Mouse (Mus musculus) CH12.LX (cell line): ENCODE measurements around the gene E130309D02Rik. TPM values are rescaled to one million over a fixed set of nuclear protein-coding genes. Genes with fewer than 3 reads are reported as not detected.

ENCODE experiments used
- DNase-seq: peaks from one replicate; pipeline ENCODE4 v3.0.0-alpha.2; 2013; ENCODE audit errors: extremely low read depth
- H3K27ac ChIP-seq: 2 replicates; pipeline ENCODE4 v1.5.1; 2012; ENCODE audit warnings: low read depth, mild to moderate bottlenecking, control low read depth, moderate library complexity; ENCODE audit not compliant: insufficient read depth
- H3K27me3 ChIP-seq: replicated peaks from 2 replicates; pipeline ENCODE3; 2012; ENCODE audit warnings: inconsistent platforms
- H3K36me3 ChIP-seq, 2 experiments: replicated peaks in 1 of 2; 2 replicates each; pipeline versions ENCODE3 to v1.6.1; 2012; ENCODE audit warnings: inconsistent platforms in 1 of 2, low read length in 1 of 2, mild to moderate bottlenecking in 1 of 2, mixed read lengths in 1 of 2, moderate library complexity in 1 of 2; ENCODE audit not compliant: control insufficient read depth in 1 of 2, insufficient read depth in 1 of 2
- H3K4me1 ChIP-seq, 2 experiments: 2 replicates each; pipeline ENCODE4 v1.6.1; 2012; ENCODE audit warnings: inconsistent platforms in 1 of 2, moderate library complexity in 1 of 2; ENCODE audit not compliant: insufficient read depth in 2 of 2, control insufficient read depth in 1 of 2
- H3K4me2 ChIP-seq: 2 replicates; pipeline ENCODE4 v1.6.1; 2012; ENCODE audit warnings: low read depth, mild to moderate bottlenecking, control low read depth; ENCODE audit not compliant: poor library complexity, insufficient read depth, severe bottlenecking
- H3K4me3 ChIP-seq, 3 experiments: fragments of 150-350 bp in 1 of 3; sonication (generic) in 1 of 3; replicated peaks in 1 of 3; 2 replicates each; pipeline versions ENCODE3 to v1.5.1; 2011 to 2012; ENCODE audit warnings: low read depth in 2 of 3, low read length in 2 of 3, mild to moderate bottlenecking in 2 of 3, moderate library complexity in 2 of 3, control low read depth in 1 of 3, improper control_type of control experiment in 1 of 3, inconsistent platforms in 1 of 3, mixed read lengths in 1 of 3; ENCODE audit not compliant: poor library complexity in 1 of 3
- H3K79me2 ChIP-seq: replicated peaks from 2 replicates; pipeline ENCODE4 v1.6.1; 2012; ENCODE audit warnings: mild to moderate bottlenecking, moderate library complexity; ENCODE audit not compliant: control insufficient read depth, poor library complexity, insufficient read depth, severe bottlenecking; ENCODE audit errors: extremely low read depth
- H3K9ac ChIP-seq: 2 replicates; pipeline ENCODE4 v1.6.1; 2012; ENCODE audit warnings: low read depth, mild to moderate bottlenecking, control low read depth, moderate library complexity; ENCODE audit not compliant: insufficient read depth
- H3K9me3 ChIP-seq: replicated peaks from 2 replicates; pipeline ENCODE3; 2012; ENCODE audit warnings: low read length, inconsistent platforms, mixed read lengths
- BHLHE40 ChIP-seq: IDR thresholded peaks from 2 replicates; pipeline ENCODE4 v1.6.1; 2011; ENCODE audit warnings: mild to moderate bottlenecking, low read depth, low read length, improper control_type of control experiment
- CHD1 ChIP-seq: IDR thresholded peaks from 2 replicates; pipeline ENCODE4 v1.6.1; 2012; ENCODE audit warnings: low read depth, low read length, improper control_type of control experiment, inconsistent platforms
- CHD2 ChIP-seq: IDR thresholded peaks from 2 replicates; pipeline ENCODE4 v1.6.1; 2011; ENCODE audit warnings: low read length, improper control_type of control experiment
- CTCF ChIP-seq, 2 experiments: IDR thresholded peaks in 1 of 2; conservative IDR thresholded peaks in 1 of 2; 2 replicates each; pipeline ENCODE4 v1.5.1; 2011 to 2012; ENCODE audit warnings: low read depth in 2 of 2, low read length in 2 of 2, improper control_type of control experiment in 1 of 2, inconsistent platforms in 1 of 2, mild to moderate bottlenecking in 1 of 2, moderate library complexity in 1 of 2
- ELF1 ChIP-seq: IDR thresholded peaks from 2 replicates; pipeline ENCODE4 v1.6.1; 2014; ENCODE audit warnings: low read depth, mild to moderate bottlenecking, inconsistent platforms, low read length, improper control_type of control experiment
- ETS1 ChIP-seq: conservative IDR thresholded peaks from 2 replicates; pipeline ENCODE4 v1.6.1; 2012; ENCODE audit warnings: low read depth, mild to moderate bottlenecking, inconsistent platforms, low read length, improper control_type of control experiment, moderate library complexity
- GABPA ChIP-seq: IDR thresholded peaks from 2 replicates; pipeline ENCODE4 v1.6.1; 2012; ENCODE audit warnings: low read depth, low read length, improper control_type of control experiment, inconsistent platforms; ENCODE audit not compliant: insufficient replicate concordance
- IRF4 ChIP-seq: IDR thresholded peaks from 2 replicates; pipeline ENCODE4 v1.6.1; 2014; ENCODE audit warnings: low read depth, mild to moderate bottlenecking, inconsistent platforms, low read length, improper control_type of control experiment
- JUN ChIP-seq: IDR thresholded peaks from 2 replicates; pipeline ENCODE4 v1.6.1; 2011; ENCODE audit warnings: low read depth, mild to moderate bottlenecking, low read length, improper control_type of control experiment, moderate library complexity; ENCODE audit not compliant: insufficient read depth
- KAT2A ChIP-seq: IDR thresholded peaks from 2 replicates; pipeline ENCODE4 v1.6.1; 2012; ENCODE audit warnings: low read length, improper control_type of control experiment, inconsistent platforms; ENCODE audit not compliant: insufficient replicate concordance
- MAX ChIP-seq: IDR thresholded peaks from 2 replicates; pipeline ENCODE4 v1.6.1; 2011; ENCODE audit warnings: low read length, improper control_type of control experiment
- MAZ ChIP-seq: IDR thresholded peaks from 2 replicates; pipeline ENCODE4 v1.6.1; 2012; ENCODE audit warnings: low read depth, mild to moderate bottlenecking, inconsistent platforms, low read length, improper control_type of control experiment, moderate library complexity
- MXI1 ChIP-seq: IDR thresholded peaks from 2 replicates; pipeline ENCODE4 v1.6.1; 2011; ENCODE audit warnings: mild to moderate bottlenecking, low read depth, low read length, improper control_type of control experiment
- MYC ChIP-seq: IDR thresholded peaks from 2 replicates; pipeline ENCODE4 v1.6.1; 2011; ENCODE audit warnings: low read depth, mild to moderate bottlenecking, improper control_type of control experiment, low read length
- POLR2AphosphoS2 ChIP-seq: IDR thresholded peaks from 2 replicates; pipeline ENCODE4 v1.6.1; 2011; ENCODE audit warnings: low read depth, low read length, improper control_type of control experiment
- RAD21 ChIP-seq: IDR thresholded peaks from 2 replicates; pipeline ENCODE4 v1.6.1; 2011; ENCODE audit warnings: low read depth, mild to moderate bottlenecking, low read length, improper control_type of control experiment, moderate library complexity
- SIN3A ChIP-seq: IDR thresholded peaks from 2 replicates; pipeline ENCODE4 v1.6.1; 2012; ENCODE audit warnings: low read length, improper control_type of control experiment, inconsistent platforms
- TBP ChIP-seq: conservative IDR thresholded peaks from 2 replicates; pipeline ENCODE4 v1.6.1; 2011; ENCODE audit warnings: low read depth, low read length, improper control_type of control experiment
- TCF12 ChIP-seq: IDR thresholded peaks from 2 replicates; pipeline ENCODE4 v1.6.1; 2014; ENCODE audit warnings: low read depth, mild to moderate bottlenecking, inconsistent platforms, low read length, improper control_type of control experiment
- UBTF ChIP-seq: IDR thresholded peaks from 2 replicates; pipeline ENCODE4 v1.6.1; 2012; ENCODE audit warnings: low read depth, mild to moderate bottlenecking, inconsistent platforms, low read length, improper control_type of control experiment, moderate library complexity
- ZC3H11A ChIP-seq: IDR thresholded peaks from 2 replicates; pipeline ENCODE4 v1.6.1; 2012; ENCODE audit warnings: low read depth, mild to moderate bottlenecking, inconsistent platforms, low read length, improper control_type of control experiment
- dilution Hi-C: fragments of 300-500 bp; cut with MboI; formaldehyde crosslinking; loops from 2 replicates; pipeline ENCODE4 v1.14.3; 2020; ENCODE audit warnings: low sequenced_read_pairs; ENCODE audit not compliant: extremely low pct_unique_long_range_greater_than_20kb, extremely low pct_ligation_motif_present
- in situ Hi-C: fragments of 300-500 bp; cut with MboI; formaldehyde crosslinking; loops from 3 replicates; pipeline ENCODE4 v1.14.3; 2019; ENCODE audit warnings: low sequenced_read_pairs, low pct_ligation_motif_present, low pct_unique_long_range_greater_than_20kb, mixed read lengths
- polyA plus RNA-seq: library from polyadenylated mRNA; unstranded; fragments of >175 nt; gene quantifications from 2 replicates; pipeline ENCODE4 v1.2.1, GENCODE M21; 2012; ENCODE audit warnings: low read depth; ENCODE audit not compliant: insufficient read length
- total RNA-seq, 2 experiments: library from RNA; depleted of rRNA; stranded (reverse); fragments of 300-350 nt in 1 of 2; fragments of >200 nt in 1 of 2; gene quantifications; 2 replicates each; pipeline ENCODE4 v1.2.3; 2012 to 2014

Gene E130309D02Rik
- total and polyA plus RNA-seq, 3 experiments = 23.7 to 63.7 (median 32.7) TPM

DNA sequence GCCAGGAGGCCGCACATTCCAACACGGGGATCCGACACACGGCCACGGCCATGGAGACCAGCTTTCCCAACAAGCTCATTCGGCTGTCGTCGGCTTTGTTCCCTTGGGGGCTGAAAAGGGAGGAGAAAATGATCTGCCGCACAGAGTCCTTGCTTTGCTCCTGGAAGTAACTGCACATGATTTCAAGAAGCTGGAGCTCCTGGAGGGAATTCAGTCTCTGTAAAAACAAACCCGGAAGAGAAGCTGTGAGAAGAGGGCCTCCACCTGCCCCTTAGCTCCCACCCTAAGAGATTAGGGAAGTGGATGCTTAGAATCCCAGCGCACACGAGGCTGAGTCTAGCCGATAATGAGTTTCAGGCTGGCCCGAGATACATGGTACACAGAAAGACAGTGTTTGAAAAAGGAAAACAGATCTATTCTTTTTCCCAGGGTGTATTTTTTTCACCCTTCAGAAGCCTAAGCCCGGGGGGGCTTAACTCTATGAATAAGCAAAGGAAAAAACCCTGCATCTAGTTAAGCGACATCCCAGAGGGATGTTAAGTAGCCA is 904 bp downstream of the E130309D02Rik start:
- Histone ChIP-seq H3K4me3 (peak overlapping the region; percentile 77 to 94 (median 89)), H3K36me3 (peaks cover 50 to 77% of the 10 kb centered on the region in 2 experiments), H3K4me1 (peaks cover 5 to 30% of the 10 kb centered on the region in 2 experiments; a peak in 3 of 4 replicates), H3K27ac (peak overlapping the region; percentile 68; the same call in 1 of the 2 replicates), H3K9me3 (no peaks in the 10 kb centered on the region), H3K79me2 (peaks cover 21% of the 10 kb centered on the region), H3K9ac (peak overlapping the region; percentile 84), H3K27me3 (no peaks in the 10 kb centered on the region), H3K4me2 (peak overlapping the region; percentile 94)
- dilution Hi-C loops (no loop called here), in situ Hi-C loops (no loop called here)
- peak; percentile 50 for DNase-seq
- peak; percentile 42; the same call in 1 of the 2 replicates for TF ChIP-seq ELF1
- peak; percentile 72; the same call in 1 of the 2 replicates for TF ChIP-seq SIN3A
- TF ChIP-seq MAX = no peak; the same call in 1 of the 2 replicates
- TF ChIP-seq CHD1 = peak; percentile 21; the same call in 1 of the 2 replicates
- TF ChIP-seq CHD2 = no peak
- TF ChIP-seq TBP = no peak
- TF ChIP-seq KAT2A = no peak
- 0 out of 2 replicates have a peak, but pooled peaks have one; percentile 33 for TF ChIP-seq MYC

DNA sequence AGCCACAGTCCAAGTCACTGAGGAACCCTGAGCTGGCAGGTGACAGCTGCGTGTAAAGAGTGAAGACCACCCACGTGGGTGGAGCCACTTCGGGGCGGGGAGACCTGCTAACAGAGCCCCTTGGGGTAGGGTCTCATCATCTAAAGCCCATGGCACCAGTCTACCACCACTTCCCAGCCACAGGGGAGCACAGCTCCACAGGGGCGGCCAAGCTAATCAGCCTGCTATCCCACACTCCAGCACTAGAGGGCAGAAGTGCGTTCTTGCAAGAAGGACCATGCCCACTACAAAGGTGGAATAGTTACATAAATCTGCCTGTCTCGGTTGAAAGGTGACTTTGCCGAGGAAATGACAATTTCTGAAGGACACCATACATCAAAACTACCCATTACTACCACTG is 3.3 kb downstream of the E130309D02Rik start:
- no peak for TF ChIP-seq UBTF
- peak; percentile 72 to 85 for TF ChIP-seq CTCF (conservative IDR thresholded peaks at IDR 0.05 in 1 of 2, IDR thresholded peaks at IDR 0.05 in 1 of 2; ENCODE audit: low read depth in 2 of 2, low read length in 2 of 2)
- no peak for TF ChIP-seq GABPA
- no peak for TF ChIP-seq CHD2
- no peak for TF ChIP-seq JUN
- Histone ChIP-seq H3K4me2 (no peak overlapping the region), H3K36me3 (peaks cover 58 to 79% of the 10 kb centered on the region in 2 experiments), H3K27ac (no peak overlapping the region), H3K4me3 (no peak overlapping the region), H3K79me2 (peaks cover 21% of the 10 kb centered on the region), H3K4me1 (peaks cover 5 to 30% of the 10 kb centered on the region in 2 experiments; a peak in 3 of 4 replicates), H3K9ac (no peak overlapping the region), H3K9me3 (no peaks in the 10 kb centered on the region), H3K27me3 (no peaks in the 10 kb centered on the region)
- peak; percentile 86 for DNase-seq
- dilution Hi-C loops = no loop called here
- in situ Hi-C loops = no loop called here

DNA sequence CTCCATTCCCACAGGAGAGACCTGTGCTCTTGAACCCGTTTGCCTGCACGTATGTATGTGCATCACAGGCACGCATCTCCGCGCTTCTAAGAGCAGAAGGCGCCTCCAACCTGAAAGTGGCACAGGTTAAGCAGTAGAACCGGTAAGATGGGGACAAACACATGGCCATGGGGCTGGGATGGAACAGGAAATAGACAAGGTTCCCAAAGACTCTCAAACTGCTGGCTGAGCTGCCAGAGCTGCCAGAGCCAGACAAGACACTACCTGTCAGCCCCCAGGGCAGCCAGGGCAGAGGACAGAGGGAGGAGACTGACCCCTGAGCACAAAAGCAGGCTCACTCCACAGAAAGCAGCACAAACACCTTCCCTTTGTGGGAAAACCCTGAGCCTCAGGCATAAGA is 5.2 kb downstream of the E130309D02Rik start:
- dilution Hi-C loops = no loop called here

More for the DNA sequence above, 5.2 kb downstream of the E130309D02Rik start:
- no peak for TF ChIP-seq IRF4
- TF ChIP-seq TCF12 = no peak
- TF ChIP-seq ZC3H11A = no peak
- TF ChIP-seq RAD21 = no peak
- TF ChIP-seq MXI1 = no peak
- TF ChIP-seq TBP = no peak
- TF ChIP-seq ETS1 = no peak
- no peak for TF ChIP-seq MAZ
- TF ChIP-seq BHLHE40 = no peak
- no peak for TF ChIP-seq SIN3A
- TF ChIP-seq KAT2A = no peak
- TF ChIP-seq POLR2AphosphoS2 = no peak
- no peak for TF ChIP-seq CTCF (conservative IDR thresholded peaks at IDR 0.05 in 1 of 2, IDR thresholded peaks at IDR 0.05 in 1 of 2; ENCODE audit: low read depth in 2 of 2, low read length in 2 of 2)
- peaks cover 3% of the 10 kb centered on the region for H3K9me3 ChIP-seq
- H3K4me3 ChIP-seq = no peak overlapping the region
- H3K27ac ChIP-seq = no peak overlapping the region
- no peak overlapping the region for H3K4me2 ChIP-seq
- peaks cover 24% of the 10 kb centered on the region for H3K79me2 ChIP-seq
- in situ Hi-C loops = no loop called here
- peaks cover 3 to 25% of the 10 kb centered on the region in 2 experiments; a peak in 3 of 4 replicates for H3K4me1 ChIP-seq
- H3K36me3 ChIP-seq = peaks cover 67 to 86% of the 10 kb centered on the region in 2 experiments
- no peak overlapping the region for H3K9ac ChIP-seq
- H3K27me3 ChIP-seq = no peaks in the 10 kb centered on the region
- DNase-seq = no peak
